Mouse (Mus musculus) thymus, adult 18-20 months (tissue): Measurements from ENCODE around the gene Grin2c.

Experiments used
- DNase-seq, 2 experiments: peaks; one replicate each; pipeline ENCODE4 v3.0.0; 2022; ENCODE audit warnings: mixed read lengths in 2 of 2

Grin2c gene

GRCm38 (mm10) chr11:115283486-115283765 lies 16.4 kb upstream of the Grin2c start:
- DNase-seq: no peak

DNA sequence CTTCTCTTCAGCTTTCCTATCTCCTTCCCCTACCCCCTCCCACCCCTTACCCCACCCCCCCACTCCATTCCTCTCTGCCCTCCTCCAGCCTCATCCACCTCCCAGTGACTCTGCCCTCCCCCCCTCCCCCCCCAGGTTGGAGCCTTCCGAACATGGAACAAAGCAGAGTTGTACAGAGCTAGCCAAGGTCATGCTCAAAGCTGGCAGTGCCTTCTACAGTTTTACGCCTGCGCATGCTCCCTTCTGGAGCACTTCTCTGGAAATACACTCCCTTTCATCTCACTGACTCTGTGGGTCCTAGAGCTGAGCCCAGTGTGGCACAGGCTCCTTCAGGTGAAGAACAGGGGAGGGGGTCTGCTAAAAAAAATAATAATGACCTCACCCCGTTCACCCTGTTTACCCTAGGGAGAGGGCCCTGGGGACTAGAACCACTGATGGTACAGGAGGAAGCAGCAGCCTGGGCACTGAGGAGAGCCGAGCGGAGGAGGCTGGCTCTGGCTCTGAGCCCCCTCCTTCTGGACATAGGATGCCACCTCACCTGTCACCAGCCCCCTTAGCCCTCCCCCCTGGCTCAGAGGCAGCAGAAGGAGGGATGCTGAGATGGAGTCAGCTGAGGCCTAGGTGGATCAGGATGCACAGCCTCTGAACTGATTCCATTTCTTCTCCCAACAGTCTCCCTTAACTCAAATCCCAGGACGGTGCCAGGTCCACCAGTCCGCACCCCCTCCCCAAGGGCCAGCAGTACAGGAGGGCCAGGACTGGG lies 15.9 kb upstream of the Grin2c start:
- DNase-seq: no peak

DNA sequence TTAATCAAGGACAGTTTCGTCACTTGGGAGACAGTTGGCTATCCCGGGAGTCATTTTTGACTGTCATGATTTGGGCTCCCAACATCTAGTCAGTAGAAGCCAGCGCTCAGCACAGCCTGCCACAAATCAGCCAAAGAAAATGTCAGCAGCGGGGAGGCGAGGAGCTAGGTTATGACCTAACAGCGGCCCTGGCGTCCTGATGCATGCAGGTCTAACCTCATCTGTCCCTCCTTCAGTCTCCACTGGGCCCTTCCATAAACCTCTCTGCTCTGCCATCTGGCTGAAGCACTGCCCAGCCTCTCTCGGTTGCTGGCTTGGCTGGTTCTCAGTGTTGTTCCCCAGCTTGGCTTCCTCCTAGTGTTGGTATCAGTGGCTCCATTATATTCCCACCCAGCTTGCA lies 15.3 kb upstream of the Grin2c start:
- DNase-seq: no peak

- no peak for DNase-seq
These were observed 12.7 kb upstream of the Grin2c start for GRCm38 (mm10) chr11:115279726-115280125.

GRCm38 (mm10) chr11:115278176-115278575 lies 11.1 kb upstream of the Grin2c start:
- DNase-seq: no peak

DNA sequence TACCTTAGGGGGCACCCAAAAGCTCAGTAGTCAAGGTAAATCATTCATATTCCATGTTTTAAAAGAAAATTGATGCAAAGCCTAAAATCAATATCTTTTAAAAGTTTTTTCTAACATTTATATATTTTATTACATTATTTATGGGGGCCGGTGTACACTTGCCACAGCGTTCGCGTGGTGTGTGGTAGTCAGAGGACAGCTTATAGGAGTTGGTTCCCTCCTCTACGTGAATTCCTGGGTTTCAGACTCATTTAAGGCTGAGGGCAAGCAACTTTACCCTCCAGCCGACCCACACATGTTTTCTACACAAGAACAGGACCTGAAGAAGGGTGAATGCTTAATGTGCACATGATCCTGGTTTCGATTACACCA lies 10.5 kb upstream of the Grin2c start:
- no peak for DNase-seq

- DNase-seq: peak; percentile 97 to 99
These were observed 9.9 kb upstream of the Grin2c start, which contains the start of gene Fdxr for GRCm38 (mm10) chr11:115276780-115277603. Gene Fdxr, minus strand, starts transcription at chr11:115277050.

GRCm38 (mm10) chr11:115275954-115276353 lies 8.9 kb upstream of the Grin2c start:
- DNase-seq: no peak

DNA sequence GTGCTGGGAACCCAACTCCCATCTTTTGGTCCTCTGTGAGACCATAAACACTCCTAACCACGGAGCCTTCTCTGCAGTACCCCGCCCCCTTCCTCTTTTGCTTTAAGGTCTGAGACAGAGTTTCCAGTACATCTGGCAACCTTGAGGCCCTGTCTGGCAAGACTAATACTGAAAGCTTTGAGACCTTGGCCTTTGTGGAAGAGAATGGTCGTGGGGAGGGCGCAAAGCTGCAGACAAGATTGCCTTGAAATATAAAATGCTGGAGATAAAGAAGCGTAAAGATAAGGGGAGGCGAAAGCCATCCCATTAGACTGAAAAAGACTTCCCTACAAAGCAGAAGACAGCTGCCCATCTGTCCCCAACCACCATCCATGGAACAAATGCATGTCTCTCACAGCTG lies 8.5 kb upstream of the Grin2c start:
- DNase-seq: no peak

GRCm38 (mm10) chr11:115274771-115275170 lies 7.7 kb upstream of the Grin2c start:
- no peak for DNase-seq

DNA sequence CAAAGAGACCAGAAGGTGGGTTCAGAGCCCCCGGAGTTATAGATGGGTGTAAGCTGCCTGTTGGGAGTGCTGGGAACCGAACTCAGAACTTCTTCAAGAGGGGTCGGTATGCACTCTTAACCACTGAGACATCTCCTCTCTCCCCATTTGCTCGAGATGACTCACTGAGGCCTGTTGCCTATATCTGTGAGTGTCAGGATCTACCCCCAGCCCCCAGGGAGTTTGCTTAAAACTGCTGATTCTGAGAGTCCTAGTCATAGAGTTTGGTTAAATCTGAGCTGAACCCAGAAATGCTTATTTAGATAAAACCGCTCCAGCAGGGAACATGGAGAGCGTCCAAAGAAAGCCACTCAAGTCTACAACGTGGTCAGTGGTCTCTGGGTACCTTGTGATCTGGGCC lies 7.1 kb upstream of the Grin2c start:
- no peak for DNase-seq

DNA sequence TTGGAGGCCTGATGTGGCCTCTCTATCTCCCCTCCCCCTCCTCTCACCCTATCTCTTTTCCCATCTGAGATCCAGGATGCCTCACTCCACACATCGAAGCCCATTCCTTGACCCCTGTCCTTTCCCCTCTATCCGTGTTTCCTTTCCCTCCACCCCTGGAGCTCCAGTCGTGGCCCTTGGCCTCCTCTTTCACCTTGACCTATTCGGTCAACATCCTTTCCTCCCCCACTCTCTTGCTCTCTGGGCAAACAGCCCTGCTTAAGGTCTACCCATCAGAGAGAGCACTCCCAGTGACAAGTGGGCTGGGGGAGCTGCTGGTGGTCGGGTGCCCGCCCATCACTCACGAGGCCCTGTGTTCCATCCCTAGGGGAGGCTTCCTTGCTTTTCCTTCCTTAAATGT lies 6.7 kb upstream of the Grin2c start:
- DNase-seq: no peak

GRCm38 (mm10) chr11:115272894-115273498 lies 6.0 kb upstream of the Grin2c start:
- DNase-seq: no peak

- no peak for DNase-seq
These were observed 4.4 kb upstream of the Grin2c start for GRCm38 (mm10) chr11:115271481-115271880.

- no peak for DNase-seq
These were observed 4.0 kb upstream of the Grin2c start for GRCm38 (mm10) chr11:115271052-115271451.

DNA sequence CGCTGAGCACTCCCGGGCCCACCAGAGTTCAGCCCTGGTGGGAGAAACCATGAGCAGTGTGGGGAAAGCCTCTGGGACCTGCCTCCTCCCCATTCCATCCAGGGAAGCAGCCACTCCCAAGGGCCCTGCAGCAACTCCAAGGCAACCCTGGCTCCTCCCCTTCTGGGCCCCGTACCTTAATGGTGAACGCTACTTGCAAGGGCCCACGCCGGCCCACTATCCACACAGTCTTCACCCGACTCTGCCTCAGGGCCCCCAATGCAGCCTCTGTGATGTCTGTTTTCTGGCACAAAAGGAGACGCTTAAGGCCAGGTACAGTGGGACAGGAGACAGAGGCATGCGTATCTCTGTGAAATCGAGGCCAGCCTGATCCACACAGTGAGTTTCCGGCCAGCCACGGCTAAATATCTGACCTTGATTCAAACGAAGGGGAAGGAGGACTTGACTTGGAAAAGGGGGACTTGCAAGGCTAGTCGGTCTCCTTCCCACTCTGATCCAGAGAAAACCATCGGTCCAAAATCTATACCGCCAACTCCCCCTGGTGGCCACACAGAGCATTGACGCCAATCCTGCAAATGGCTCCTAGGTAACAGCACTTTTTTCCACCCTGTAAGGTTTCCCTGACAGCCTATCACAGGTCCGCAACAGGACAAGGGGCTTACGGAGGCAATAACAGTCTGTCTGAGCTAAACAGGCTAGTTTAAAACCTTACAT lies 3.3 kb upstream of the Grin2c start:
- DNase-seq: peak; percentile 31 to 35

DNA sequence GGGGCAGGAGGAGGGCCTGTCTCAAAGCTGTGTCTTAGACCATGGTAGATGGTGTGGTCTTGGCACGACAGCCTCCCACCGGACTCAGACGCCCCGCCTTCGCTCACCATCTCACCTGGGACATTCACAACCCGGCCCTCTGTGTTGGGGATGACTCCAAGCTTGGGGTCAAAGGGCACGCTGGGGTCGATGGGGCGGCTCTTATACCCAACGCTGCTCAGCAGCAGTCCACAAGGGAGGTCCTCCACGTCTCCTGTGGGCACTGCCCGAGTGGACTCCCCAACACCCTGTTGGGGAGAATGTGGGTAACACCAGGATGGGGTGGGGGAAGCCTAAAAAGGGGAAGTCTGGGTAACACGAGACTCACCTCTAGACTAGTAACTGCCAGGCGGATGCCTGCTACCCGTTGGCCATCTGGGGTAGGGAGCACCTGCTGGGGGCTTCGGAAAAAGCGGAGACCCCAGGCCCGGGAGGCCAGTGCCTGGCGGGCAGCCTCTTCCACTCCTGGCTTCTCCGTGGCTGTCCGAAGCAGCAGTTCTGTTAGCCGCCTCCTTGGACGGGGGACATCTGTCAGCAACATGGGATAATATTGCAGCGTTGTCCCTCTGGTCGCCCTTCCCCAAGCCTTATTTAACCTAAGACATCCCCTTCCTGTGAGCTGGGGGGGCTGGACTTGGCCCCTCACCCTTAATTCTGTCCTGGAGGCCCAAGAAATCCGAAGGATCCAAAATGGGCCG lies 2.5 kb upstream of the Grin2c start:
- no peak for DNase-seq

DNA sequence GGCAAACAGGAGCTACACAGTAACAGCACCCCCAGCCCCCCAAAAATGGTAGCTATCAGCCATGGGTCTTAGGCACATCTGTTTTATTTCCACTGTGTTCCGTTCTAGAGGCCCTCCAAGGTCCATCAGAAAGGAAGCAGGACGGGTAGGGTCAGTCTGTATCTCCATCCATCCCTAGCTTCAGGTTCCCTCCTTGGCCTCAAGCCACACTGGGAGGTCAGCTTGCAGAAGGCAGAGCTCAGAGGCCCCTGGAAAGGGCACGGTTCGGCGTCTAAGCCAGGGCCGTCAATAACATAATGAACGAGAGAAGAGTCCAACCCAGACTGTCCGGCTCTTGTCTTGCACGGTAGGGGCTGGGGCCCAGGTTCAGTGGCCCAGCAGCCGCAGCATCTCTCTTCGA lies 915 bp upstream of the Grin2c start:
- DNase-seq: no peak

DNA sequence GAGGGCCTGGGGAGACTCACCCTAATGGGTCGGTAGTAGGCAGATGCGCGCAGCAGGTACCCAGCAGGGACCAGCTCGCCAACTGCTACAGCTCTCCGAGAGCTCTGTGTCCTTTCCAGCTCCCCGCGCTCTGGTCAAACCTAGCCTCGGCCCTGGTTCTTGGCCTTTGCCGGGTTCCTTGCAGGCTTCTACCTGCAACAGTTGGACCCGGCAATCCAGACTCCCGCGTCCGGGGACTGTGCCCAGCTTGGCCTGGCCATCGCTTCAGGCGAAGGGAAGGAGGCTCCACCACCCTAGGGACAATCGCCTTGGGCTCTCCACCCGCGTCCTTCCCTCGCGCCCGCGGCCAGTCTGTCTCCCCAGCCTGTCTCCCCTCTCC lies 654 bp downstream of the Grin2c start:
- no peak for DNase-seq

GRCm38 (mm10) chr11:115265771-115266399 lies 1.2 kb downstream of the Grin2c start:
- no peak for DNase-seq

DNA sequence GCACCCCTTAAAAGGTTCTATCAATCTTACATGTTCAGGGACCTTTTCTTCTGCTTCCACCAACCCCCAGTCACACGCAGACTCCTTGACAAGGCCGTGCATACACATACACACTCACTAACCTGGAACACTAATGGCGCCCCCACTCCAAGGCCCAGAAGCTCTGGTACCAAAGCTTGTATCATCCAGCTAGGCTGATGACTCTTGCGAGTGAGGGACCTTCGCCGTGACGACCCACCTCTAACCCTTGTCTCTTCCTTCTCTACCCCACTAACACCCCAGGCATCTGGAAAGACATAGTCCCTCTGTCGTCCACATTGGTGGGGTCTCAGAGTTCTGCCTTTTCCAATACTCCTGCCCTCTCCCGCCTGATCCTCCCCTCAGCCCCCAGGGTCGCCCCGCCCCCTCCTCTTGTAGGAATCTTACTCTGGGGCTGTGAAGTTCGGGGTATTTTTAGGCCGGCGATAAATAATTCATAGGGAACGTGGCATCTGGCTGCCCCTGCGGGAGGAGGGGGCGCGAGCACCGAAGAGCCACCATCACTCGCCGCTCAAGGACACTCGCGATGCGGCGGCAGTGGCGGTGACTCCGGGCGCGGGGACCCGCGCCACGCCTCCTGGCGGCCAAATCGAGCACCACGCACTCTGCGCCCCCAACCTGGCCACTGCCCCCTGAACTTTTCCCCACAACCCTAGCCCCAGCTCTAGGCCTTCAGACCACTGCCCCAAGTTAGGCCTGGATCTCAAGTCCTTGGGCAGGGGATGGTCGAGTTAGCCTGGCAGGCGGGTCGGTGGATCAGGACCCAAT lies 2.0 kb downstream of the Grin2c start:
- DNase-seq: no peak
